Mouse (Mus musculus) G1E (cell line): ENCODE measurements at regions not wholly inside any gene's neighbourhood (a gene's known extent, or its start where the extent isn't known, plus 50 kb on each side); places are given as distances from the start of the nearest gene placed in this dataset.
A peak's percentile ranks its signal among the peaks of the same experiment; 100 is the strongest.

ENCODE experiments used
- ATAC-seq: 2 replicates; pipeline ENCODE4 v1.8.0; 2016; ENCODE audit warnings: mild to moderate bottlenecking; ENCODE audit not compliant: insufficient number of reproducible peaks, poor library complexity, low FRiP score, severe bottlenecking; ENCODE audit errors: extremely low read depth
- DNase-seq: peaks from one replicate; pipeline ENCODE4 v3.0.0; 2012; ENCODE audit warnings: low spot score
- H3K27me3 ChIP-seq: 2 replicates; pipeline ENCODE4 v1.6.1; 2012; ENCODE audit warnings: mild to moderate bottlenecking, low read length, inconsistent platforms; ENCODE audit not compliant: insufficient read depth
- H3K36me3 ChIP-seq: replicated peaks from 2 replicates; pipeline ENCODE3; 2012; ENCODE audit warnings: mild to moderate bottlenecking, inconsistent platforms
- H3K4me1 ChIP-seq: 2 replicates; pipeline ENCODE4 v1.6.1; 2012; ENCODE audit warnings: low read depth, low read length, inconsistent platforms, mixed read lengths; ENCODE audit not compliant: insufficient read depth
- H3K4me3 ChIP-seq: 2 replicates; pipeline ENCODE4 v1.5.1; 2012; ENCODE audit warnings: low read depth, mild to moderate bottlenecking, inconsistent platforms, low read length, moderate library complexity, mixed read lengths
- H3K9me3 ChIP-seq: replicated peaks from 2 replicates; pipeline ENCODE4 v1.6.1; 2012; ENCODE audit warnings: inconsistent platforms
- CTCF ChIP-seq: IDR thresholded peaks from 2 replicates; pipeline ENCODE4 v1.5.1; 2012; ENCODE audit warnings: low read depth, low read length, inconsistent platforms, mixed read lengths
- GATA1 ChIP-seq: IDR thresholded peaks from 2 replicates; pipeline ENCODE4 v1.6.1; 2012; ENCODE audit warnings: borderline replicate concordance, low read length, inconsistent platforms, mixed read lengths
- GATA2 ChIP-seq: IDR thresholded peaks from 2 replicates; pipeline ENCODE4 v1.6.1; 2012; ENCODE audit warnings: low read depth, low read length, inconsistent platforms, borderline replicate concordance
- POLR2AphosphoS5 ChIP-seq: IDR thresholded peaks from 2 replicates; pipeline ENCODE4 v1.6.1; 2012; ENCODE audit warnings: low read depth, low read length, inconsistent platforms; ENCODE audit not compliant: insufficient replicate concordance
- TAL1 ChIP-seq: conservative IDR thresholded peaks from 2 replicates; pipeline ENCODE4 v1.6.1; 2012; ENCODE audit warnings: low read depth, low read length, inconsistent platforms, mixed read lengths

DNA sequence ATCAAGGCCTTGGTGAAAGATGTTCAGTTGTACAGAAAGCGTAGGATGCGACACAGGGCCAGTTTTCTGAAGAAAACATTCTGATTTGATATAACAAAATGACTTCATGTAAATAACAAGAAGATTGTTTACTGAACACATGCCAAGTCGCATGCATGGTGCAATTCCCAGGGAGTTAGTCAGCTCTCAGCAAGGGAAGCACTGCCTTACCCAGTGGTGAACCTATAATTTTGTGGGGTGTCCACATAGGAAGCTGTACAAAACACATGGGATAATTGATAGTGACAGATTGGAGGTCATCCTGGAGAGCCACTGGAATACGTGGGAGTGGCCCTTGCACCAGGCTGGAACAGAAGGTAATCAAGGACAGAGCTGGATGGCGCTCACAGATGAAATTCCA is 79.0 kb upstream of the Krr1 start:
- Histone ChIP-seq H3K4me3 (no peak overlapping the region), H3K4me1 (peaks cover 6% of the 10 kb centered on the region), H3K36me3 (no peaks in the 10 kb centered on the region), H3K27me3 (peaks cover 12% of the 10 kb centered on the region), H3K9me3 (no peaks in the 10 kb centered on the region)
- no peak for TF ChIP-seq CTCF
- TF ChIP-seq GATA2: no peak
- no peak for TF ChIP-seq TAL1
- TF ChIP-seq POLR2AphosphoS5: no peak
- TF ChIP-seq GATA1: no peak
- DNase-seq (no peak), ATAC-seq (no peak)

- Histone ChIP-seq H3K9me3 (no peaks in the 10 kb centered on the region), H3K27me3 (peaks cover 14% of the 10 kb centered on the region), H3K36me3 (no peaks in the 10 kb centered on the region), H3K4me1 (peaks cover 6% of the 10 kb centered on the region), H3K4me3 (no peak overlapping the region)
- TF ChIP-seq GATA1 (no peak), TAL1 (no peak), CTCF (no peak), POLR2AphosphoS5 (no peak), GATA2 (no peak)
- no peak for ATAC-seq
- DNase-seq: no peak
Measured at GRCm38 (mm10) chr10:111893941-111894340, 78.5 kb upstream of the Krr1 start.

- H3K27me3 ChIP-seq: peaks cover 17% of the 10 kb centered on the region
- peak; percentile 64 for ATAC-seq
- peaks cover 6% of the 10 kb centered on the region for H3K4me1 ChIP-seq
- H3K36me3 ChIP-seq: no peaks in the 10 kb centered on the region
- no peaks in the 10 kb centered on the region for H3K9me3 ChIP-seq
- no peak for TF ChIP-seq POLR2AphosphoS5
- no peak for TF ChIP-seq GATA1
- no peak for TF ChIP-seq CTCF
- no peak for TF ChIP-seq GATA2
- no peak for TF ChIP-seq TAL1
- DNase-seq: no peak
- no peak overlapping the region for H3K4me3 ChIP-seq
Measured at GRCm38 (mm10) chr10:111897361-111897760, 75.1 kb upstream of the Krr1 start.

GRCm38 (mm10) chr10:111900723-111901716 is 71.4 kb upstream of the Krr1 start:
- Histone ChIP-seq H3K4me3 (no peak overlapping the region), H3K36me3 (no peaks in the 10 kb centered on the region), H3K9me3 (no peaks in the 10 kb centered on the region), H3K4me1 (peaks cover 6% of the 10 kb centered on the region), H3K27me3 (peaks cover 12% of the 10 kb centered on the region)
- no peak for DNase-seq
- TF ChIP-seq GATA1 (no peak), CTCF (no peak), POLR2AphosphoS5 (no peak), GATA2 (no peak), TAL1 (no peak)
- no peak for ATAC-seq

DNA sequence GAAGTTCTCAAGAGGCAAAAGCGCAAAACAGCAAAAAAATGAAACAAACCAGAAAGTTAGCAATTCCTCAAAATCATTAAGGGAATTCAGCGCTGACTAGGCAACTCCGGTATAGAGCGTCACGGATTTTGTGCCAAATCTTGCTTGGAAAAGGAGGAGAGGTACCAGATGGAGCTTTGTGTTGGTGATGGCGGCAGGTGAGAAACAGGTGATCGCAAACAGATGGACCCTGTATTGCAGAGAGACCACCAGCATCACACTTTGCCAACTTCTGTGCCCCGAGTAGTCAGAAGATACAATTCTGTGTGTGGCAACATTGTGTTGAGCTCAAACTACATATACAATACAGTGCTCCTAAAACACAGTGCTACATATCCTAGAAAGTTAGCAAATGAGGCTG is 68.5 kb upstream of the Krr1 start:
- H3K36me3 ChIP-seq: no peaks in the 10 kb centered on the region
- TF ChIP-seq POLR2AphosphoS5: no peak
- TF ChIP-seq GATA1: no peak
- no peak for TF ChIP-seq GATA2
- no peak for TF ChIP-seq TAL1
- TF ChIP-seq CTCF: no peak
- ATAC-seq (no peak), DNase-seq (no peak)
- H3K27me3 ChIP-seq: peaks cover 8% of the 10 kb centered on the region; the same call in 1 of the 2 replicates
- no peaks in the 10 kb centered on the region for H3K4me1 ChIP-seq
- no peaks in the 10 kb centered on the region for H3K9me3 ChIP-seq
- H3K4me3 ChIP-seq: no peak overlapping the region

- Histone ChIP-seq H3K4me1 (no peaks in the 10 kb centered on the region; the same call in 1 of the 2 replicates), H3K27me3 (peaks cover 5% of the 10 kb centered on the region; the same call in 1 of the 2 replicates), H3K9me3 (peaks cover 14% of the 10 kb centered on the region), H3K4me3 (no peak overlapping the region), H3K36me3 (no peaks in the 10 kb centered on the region)
- TF ChIP-seq POLR2AphosphoS5 (no peak), TAL1 (no peak), GATA1 (no peak), GATA2 (no peak), CTCF (no peak)
- DNase-seq (no peak), ATAC-seq (no peak)
Measured at GRCm38 (mm10) chr10:111907836-111908235, 64.6 kb upstream of the Krr1 start.
